Mouse (Mus musculus) embryonic fibroblast, embryonic 13.5 days (primary cell): ENCODE results near the gene Rsad1.

ENCODE experiments used
- CTCF ChIP-seq: IDR thresholded peaks from 2 replicates; pipeline ENCODE4 v1.5.1; 2011; ENCODE audit warnings: mild to moderate bottlenecking, control low read depth, low read length, moderate library complexity, borderline replicate concordance; ENCODE audit not compliant: insufficient read depth
- POLR2A ChIP-seq: IDR thresholded peaks from 2 replicates; pipeline ENCODE4 v1.6.1; 2011; ENCODE audit warnings: low read depth, mild to moderate bottlenecking, control low read depth, low read length, moderate library complexity

- no peak for TF ChIP-seq CTCF
- no peak for TF ChIP-seq POLR2A
Measured at GRCm38 (mm10) chr11:94526171-94526879, 22.7 kb downstream of the Rsad1 start.
